Mouse (Mus musculus) neural tube, embryonic 11.5 days (tissue): ENCODE data around the gene Fam219a. TPM values are rescaled to one million over a fixed set of nuclear protein-coding genes. Genes with fewer than 3 reads are reported as not detected.

Experiments
- ATAC-seq: fragments of 200-750 bp; cut with Nextera tagmentation; 2 replicates; pipeline ENCODE4 v1.8.0; 2017; ENCODE audit warnings: moderate number of reproducible peaks, mild to moderate bottlenecking, moderate TSS enrichment, moderate library complexity; ENCODE audit not compliant: insufficient read depth, low FRiP score, low TSS enrichment
- DNase-seq: peaks from one replicate; pipeline ENCODE4 v3.0.0-alpha.2; 2015; ENCODE audit warnings: low spot score
- H3K27ac ChIP-seq: fragments of 300-500 bp; sonication (generic); 2 replicates; pipeline ENCODE4 v1.5.1; 2014; ENCODE audit warnings: low read depth, mild to moderate bottlenecking, low read length
- H3K27me3 ChIP-seq: fragments of 300-500 bp; sonication (generic); 2 replicates; pipeline ENCODE4 v1.6.1; 2014; ENCODE audit warnings: mild to moderate bottlenecking, low read length, mixed read lengths; ENCODE audit not compliant: control insufficient read depth, insufficient read depth
- H3K36me3 ChIP-seq: fragments of 300-500 bp; sonication (generic); 2 replicates; pipeline ENCODE4 v1.6.1; 2014; ENCODE audit warnings: mild to moderate bottlenecking, low read length, moderate library complexity, mixed read lengths; ENCODE audit not compliant: control insufficient read depth, insufficient read depth
- H3K4me1 ChIP-seq: fragments of 300-500 bp; sonication (generic); 2 replicates; pipeline ENCODE4 v1.6.1; 2014; ENCODE audit warnings: low read length, mixed read lengths; ENCODE audit not compliant: control insufficient read depth, insufficient read depth
- H3K4me2 ChIP-seq: fragments of 300-500 bp; sonication (generic); 2 replicates; pipeline ENCODE4 v1.6.1; 2014; ENCODE audit warnings: low read depth, mild to moderate bottlenecking, moderate library complexity
- H3K4me3 ChIP-seq: fragments of 300-500 bp; sonication (generic); 2 replicates; pipeline ENCODE4 v1.5.1; 2014; ENCODE audit warnings: low read depth, low read length
- H3K9ac ChIP-seq: fragments of 300-500 bp; sonication (generic); 2 replicates; pipeline ENCODE4 v1.6.1; 2014; ENCODE audit warnings: mild to moderate bottlenecking, low read length
- H3K9me3 ChIP-seq: fragments of 300-500 bp; sonication (generic); 2 replicates; pipeline ENCODE4 v1.6.1; 2016; ENCODE audit warnings: low read length; ENCODE audit not compliant: control insufficient read depth
- WGBS: fragments of 180-500 bp; shearing (Covaris S2); extraction: QIAGEN DNeasy Blood & Tissue Kit; methylation state at CpG from one replicate; pipeline ENCODE4 v1.1.7; 2014; 5-methylcytosine and 5-hydroxymethylcytosine counted together
- polyA plus RNA-seq: library from polyadenylated mRNA; unstranded; fragments of >200 nt; fragmentation: Nextera tagmentation; extraction: Ambion mirVana; gene quantifications from 2 replicates; pipeline ENCODE4 v1.2.1, GENCODE M21; 2014

The Fam219a gene
- polyA plus RNA-seq, 1 experiment from 2014 or later, result 11.6 TPM

DNA sequence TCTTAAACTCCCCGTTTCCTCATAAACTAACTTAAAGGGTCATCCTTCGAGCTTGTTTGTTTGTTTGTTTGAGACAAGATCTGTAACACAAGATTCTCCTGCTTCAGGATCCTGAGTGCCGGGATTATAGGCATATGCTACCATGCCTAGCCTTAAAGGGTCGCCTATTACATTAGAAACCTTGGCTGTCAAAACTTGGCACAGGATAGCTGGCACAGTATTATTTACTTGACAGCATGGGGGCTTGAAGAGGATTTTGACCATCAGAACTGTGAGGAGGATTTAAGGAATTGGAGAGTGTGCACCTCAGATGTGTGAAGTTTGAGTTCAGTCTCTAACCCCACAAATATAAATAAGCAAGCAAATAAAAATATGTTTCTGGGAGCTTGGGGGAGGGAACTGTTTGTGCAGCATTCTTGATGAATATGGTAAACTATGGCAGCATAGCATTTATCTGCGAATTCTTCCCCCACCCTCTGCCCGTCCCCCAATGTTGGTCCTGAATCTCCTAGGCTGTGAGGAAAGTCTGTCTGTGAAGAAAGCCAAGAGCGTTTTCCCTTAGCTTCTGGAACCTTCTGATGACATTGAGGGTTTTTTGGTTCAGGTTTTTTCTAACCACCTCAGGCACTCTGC lies 99.2 kb downstream of the Fam219a start:
- Histone ChIP-seq H3K4me2 (no peak overlapping the region), H3K9ac (no peak overlapping the region), H3K27ac (peak overlapping the region; percentile 69; the same call in 1 of the 2 replicates), H3K4me3 (no peak overlapping the region), H3K9me3 (no peaks in the 10 kb centered on the region), H3K36me3 (no peaks in the 10 kb centered on the region), H3K27me3 (no peaks in the 10 kb centered on the region), H3K4me1 (peaks cover 9% of the 10 kb centered on the region; the same call in 1 of the 2 replicates)
- ATAC-seq (no peak), DNase-seq (no peak)
- WGBS, result 65% methylated on average over 7 of the region's 7 CpGs

DNA sequence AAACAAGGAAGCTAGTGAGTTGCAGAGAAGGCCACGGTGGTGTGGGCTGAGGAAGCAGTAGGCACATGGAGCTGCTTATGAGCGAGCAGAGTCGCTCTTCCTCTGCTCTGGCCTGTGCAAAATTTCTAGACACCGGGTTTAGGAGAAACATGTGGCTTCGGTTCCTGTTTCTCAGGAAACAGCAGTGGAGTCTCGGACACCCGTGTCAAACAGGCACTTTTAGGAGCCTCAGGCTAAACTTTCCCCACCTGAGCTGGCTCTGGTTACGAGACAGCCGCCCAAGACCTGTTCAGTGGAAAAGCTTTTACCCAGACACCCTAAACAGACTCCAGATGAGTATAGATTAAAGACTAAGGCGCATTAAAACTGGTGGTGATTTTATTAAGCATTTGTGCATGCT lies 100.1 kb downstream of the Fam219a start:
- H3K27ac ChIP-seq, result no peak overlapping the region
- no peaks in the 10 kb centered on the region for H3K36me3 ChIP-seq
- DNase-seq, result no peak
- H3K9ac ChIP-seq, result no peak overlapping the region
- H3K4me1 ChIP-seq, result peaks cover 9% of the 10 kb centered on the region; the same call in 1 of the 2 replicates
- no peak overlapping the region for H3K4me2 ChIP-seq
- H3K9me3 ChIP-seq, result no peaks in the 10 kb centered on the region
- H3K4me3 ChIP-seq, result no peak overlapping the region
- H3K27me3 ChIP-seq, result no peaks in the 10 kb centered on the region
- no peak for ATAC-seq
- WGBS, result 85% methylated on average over 10 of the region's 10 CpGs

DNA sequence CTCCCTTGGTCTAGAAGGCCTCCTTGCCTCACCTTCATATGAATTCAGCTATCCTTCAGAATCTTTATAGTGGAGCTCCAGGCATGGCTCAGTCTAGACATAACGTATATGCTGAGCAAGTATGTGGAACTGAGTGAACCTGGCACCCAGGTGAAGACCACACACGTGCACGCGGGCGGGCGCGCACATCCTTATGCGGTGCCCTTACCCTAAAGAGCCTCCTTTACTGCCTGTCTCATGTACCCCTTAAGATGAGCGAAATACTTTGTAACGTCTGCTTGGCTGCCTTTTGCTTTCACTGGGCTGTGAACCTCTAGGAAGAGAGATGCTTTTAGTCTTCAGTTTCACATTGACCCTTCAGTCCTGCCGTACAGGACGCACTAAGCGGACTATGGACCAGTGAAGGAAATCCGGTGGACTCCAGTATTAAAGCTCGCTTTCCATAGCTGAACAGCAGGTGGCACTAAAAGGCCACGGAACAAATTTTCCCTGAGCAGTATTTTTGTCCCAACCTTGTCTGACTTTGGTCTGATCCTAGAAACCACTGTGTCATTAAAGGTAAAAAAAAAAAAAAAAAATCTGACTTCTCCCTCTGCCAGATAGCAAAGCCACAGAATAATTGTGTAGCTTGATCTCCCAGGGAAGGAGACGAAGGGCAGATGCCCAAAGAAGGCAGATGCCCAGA lies 100.8 kb downstream of the Fam219a start:
- Histone ChIP-seq H3K4me1 (peaks cover 9% of the 10 kb centered on the region; the same call in 1 of the 2 replicates), H3K27ac (no peak overlapping the region), H3K4me3 (no peak overlapping the region), H3K27me3 (no peaks in the 10 kb centered on the region), H3K36me3 (no peaks in the 10 kb centered on the region), H3K9ac (no peak overlapping the region), H3K4me2 (no peak overlapping the region), H3K9me3 (no peaks in the 10 kb centered on the region)
- 63% methylated on average over 17 of the region's 17 CpGs for WGBS
- ATAC-seq (no peak), DNase-seq (peak; percentile 72)

Other genes with a start within 250 kb of the Fam219a start
- 84.1 and 91.3 TPM in 2 replicates for gene Ubap1, start 220.5 kb downstream of the Fam219a start, polyA plus RNA-seq
- 8.5 and 9.2 TPM in 2 replicates for gene Kif24, start 104.7 kb downstream of the Fam219a start, polyA plus RNA-seq
- gene Nudt2, start 104.4 kb downstream of the Fam219a start, polyA plus RNA-seq, result 57.2 and 62.9 TPM in 2 replicates
- 7.1 and 9.6 TPM in 2 replicates for gene AI464131, start 66.5 kb downstream of the Fam219a start, polyA plus RNA-seq
- gene 1110017D15Rik, start 52.2 kb downstream of the Fam219a start, polyA plus RNA-seq, result 2.5 and 3.4 TPM in 2 replicates
- 0.62 and 2.8 TPM in 2 replicates for gene Dnaic1, start 237 bp upstream of the Fam219a start, polyA plus RNA-seq
- gene Enho, start 70.8 kb upstream of the Fam219a start, polyA plus RNA-seq, result 36.9 and 43.3 TPM in 2 replicates
- gene Cntfr, start 127.6 kb upstream of the Fam219a start, polyA plus RNA-seq, result 43.8 and 44.2 TPM in 2 replicates
- gene Il11ra1, start 130.5 kb upstream of the Fam219a start, polyA plus RNA-seq, result 65.9 and 82.1 TPM in 2 replicates
- 80.4 and 81.2 TPM in 2 replicates for gene Rpp25l, start 144.0 kb upstream of the Fam219a start, polyA plus RNA-seq
- gene Dctn3, start 153.6 kb upstream of the Fam219a start, polyA plus RNA-seq, result 171 and 180 TPM in 2 replicates
- gene Arid3c, start 161.6 kb upstream of the Fam219a start, polyA plus RNA-seq, result 1.2 and 2.0 TPM in 2 replicates
- gene Galt, start 185.7 kb upstream of the Fam219a start, polyA plus RNA-seq, result 22.7 and 25.3 TPM in 2 replicates
- gene Sigmar1, start 186.6 kb upstream of the Fam219a start, polyA plus RNA-seq, result 77.8 and 83.7 TPM in 2 replicates
- gene Ccl27a, start 204.7 kb upstream of the Fam219a start, polyA plus RNA-seq, result 64.8 and 69.6 TPM in 2 replicates